Mouse (Mus musculus) cerebellum, adult 2 months (tissue): ENCODE data around the gene Ankrd13b.

Experiments used
- CTCF ChIP-seq: fragments of 200-500 bp; IDR thresholded peaks from 2 replicates; pipeline ENCODE4 v1.5.1; 2011; ENCODE audit warnings: low read depth, mild to moderate bottlenecking, control low read depth, low read length, moderate library complexity, borderline replicate concordance; ENCODE audit not compliant: insufficient read depth
- POLR2A ChIP-seq: fragments of 200-500 bp; IDR thresholded peaks from 2 replicates; pipeline ENCODE4 v1.6.1; 2011; ENCODE audit warnings: low read length, control low read depth, borderline replicate concordance; ENCODE audit not compliant: insufficient read depth

DNA sequence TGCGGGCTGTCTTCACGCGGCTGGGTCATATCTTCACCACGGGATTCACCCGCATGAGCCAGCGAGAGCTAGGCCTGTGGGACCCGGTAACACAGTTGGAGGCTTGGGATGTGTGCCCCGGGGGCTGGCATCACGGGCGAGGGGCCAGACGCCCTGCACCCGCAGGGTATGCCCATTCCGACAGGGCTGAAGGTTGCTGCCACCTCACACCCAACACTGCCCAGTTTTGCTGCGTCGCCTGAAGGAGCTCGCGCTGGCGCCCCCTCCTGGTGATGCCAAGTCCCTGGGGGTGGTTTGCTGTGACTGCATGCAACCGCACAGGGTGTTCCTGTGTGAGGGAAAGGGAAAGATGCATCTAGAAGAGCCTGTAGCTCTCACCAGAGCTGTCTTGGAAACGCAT is 21.7 kb downstream of the Ankrd13b start:
- peak; percentile 75 for TF ChIP-seq CTCF
- no peak for TF ChIP-seq POLR2A
